Mouse (Mus musculus): ENCODE results near the gene Hemk1.

Hemk1 gene

DNA sequence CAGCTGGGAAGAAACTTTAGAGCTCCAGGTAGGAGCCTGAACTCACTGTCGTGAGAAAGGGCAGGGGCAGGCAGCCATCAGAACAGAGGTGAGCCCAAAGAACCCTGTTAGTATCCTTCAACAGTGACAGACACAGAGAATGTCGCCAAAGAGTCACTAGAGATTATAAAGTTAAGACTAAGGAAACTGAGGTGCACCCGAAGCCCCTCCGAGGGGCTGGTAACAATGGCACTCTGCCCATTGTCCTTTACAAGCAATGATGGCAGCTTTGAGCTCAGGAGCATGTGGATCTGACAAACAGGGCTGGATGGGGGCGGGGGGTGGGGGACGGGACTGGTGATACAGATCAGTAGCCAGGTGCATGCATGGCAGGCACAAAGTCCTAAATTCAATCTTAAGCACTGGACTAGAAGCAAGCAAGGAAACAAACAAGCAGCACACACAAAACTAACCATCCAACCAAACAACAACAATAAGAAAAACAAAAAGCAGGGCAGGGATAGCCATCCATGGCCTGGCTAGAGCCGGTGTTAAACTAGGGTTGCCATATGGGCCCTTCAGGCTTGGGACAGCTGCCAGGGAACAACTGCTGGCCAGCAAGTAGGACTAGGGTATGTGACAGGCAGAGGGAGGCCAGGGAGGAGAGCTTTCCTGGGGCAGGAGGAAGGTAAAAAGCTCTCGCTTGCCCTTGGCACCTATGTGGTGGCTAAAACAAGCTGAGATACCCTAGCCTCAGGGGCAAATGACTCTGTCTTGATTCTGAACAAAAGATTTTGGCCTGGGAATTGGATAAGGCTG, 5.2 kb upstream of the Hemk1 start:
- peak; percentile 85 for DNase-seq (ENCODE audit: low spot score)

DNA sequence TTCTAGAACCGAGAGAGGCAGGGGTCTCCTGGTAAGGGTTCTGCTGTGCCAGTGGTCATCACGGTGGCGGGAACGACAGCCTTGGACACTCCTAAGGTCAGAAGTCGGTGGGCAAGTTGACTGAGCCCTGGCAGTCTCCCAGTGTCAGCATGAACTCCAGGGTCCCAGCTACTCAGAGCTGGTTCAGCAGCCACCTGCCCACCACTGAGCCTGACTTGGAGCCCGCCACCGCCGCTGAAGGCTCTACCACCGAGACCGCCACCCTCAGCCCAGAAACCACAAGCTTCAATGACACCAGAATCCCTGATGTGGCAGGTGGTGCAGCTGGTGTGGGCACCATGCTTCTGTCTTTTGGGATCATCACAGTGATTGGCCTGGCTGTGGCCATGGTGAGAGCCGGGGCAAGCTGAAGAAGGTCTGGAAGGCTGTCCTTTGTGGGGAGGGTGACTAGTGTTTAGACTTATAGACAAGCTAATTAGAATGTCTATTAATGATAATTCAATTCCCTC, 4.1 kb upstream of the Hemk1 start:
- no peak for DNase-seq (ENCODE audit: low spot score)

- DNase-seq (ENCODE audit: low spot score): no peak
Observed at GRCm38 (mm10) chr9:107340911-107341645, 2.9 kb upstream of the Hemk1 start.

DNA sequence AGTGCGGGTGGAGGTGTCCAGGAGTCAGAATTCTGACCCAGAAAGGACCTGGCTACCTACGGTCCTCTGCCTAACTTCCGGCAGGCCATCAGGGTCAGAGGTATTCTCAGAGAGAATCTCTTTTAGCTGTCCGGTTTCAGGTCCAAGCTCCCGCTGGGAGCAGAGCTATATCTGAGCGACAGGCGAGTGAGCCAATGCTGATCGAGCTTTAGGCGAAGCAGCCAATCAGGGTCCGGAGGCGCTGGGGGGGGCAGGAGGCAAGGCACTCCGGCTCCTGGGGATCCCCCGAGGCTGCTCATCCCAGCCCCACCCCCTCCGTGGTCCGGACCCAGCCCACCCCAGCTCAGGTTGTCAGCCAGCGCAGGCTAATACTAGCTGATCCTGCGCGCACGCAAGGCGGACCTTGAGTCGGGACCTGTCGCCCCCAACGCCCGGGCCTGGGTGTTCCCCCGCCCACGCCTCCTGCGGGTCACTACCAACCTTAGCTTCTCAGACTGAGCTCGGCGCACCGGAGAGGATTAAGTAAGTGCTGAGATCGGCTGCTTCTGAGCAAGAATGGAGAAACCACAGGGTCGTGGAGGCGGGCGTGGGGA, 2.2 kb upstream of the Hemk1 start, which contains the start of gene 6430571L13Rik:
Gene 6430571L13Rik (plus strand): TSS at position 336 of the 593 bp plus-strand sequence.
- peak; percentile 89 for DNase-seq (ENCODE audit: low spot score)

- DNase-seq (ENCODE audit: low spot score): no peak
Observed at GRCm38 (mm10) chr9:107336386-107336785, 1.8 kb downstream of the Hemk1 start.

DNA sequence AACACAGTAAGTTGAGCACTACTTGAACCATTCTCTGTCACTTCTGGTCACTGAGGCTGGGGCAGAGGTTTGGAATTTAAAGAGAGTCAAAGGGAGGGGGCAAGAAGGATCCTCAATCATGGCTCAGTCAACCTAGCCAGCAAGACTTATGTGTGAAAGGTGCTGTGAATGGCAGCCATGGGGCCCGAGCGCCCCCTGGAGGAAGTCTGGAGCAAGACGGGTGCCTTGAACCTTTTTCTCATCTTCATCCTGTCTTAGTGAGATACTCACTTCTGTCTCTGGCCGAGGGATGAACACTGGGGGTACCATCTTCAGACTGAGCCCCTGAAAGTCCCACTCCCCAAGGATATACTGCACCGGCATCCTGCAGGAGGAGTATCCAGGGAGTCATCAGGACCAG, 2.2 kb downstream of the Hemk1 start:
- peak; percentile 78 for DNase-seq (ENCODE audit: low spot score)

GRCm38 (mm10) chr9:107335046-107335445, 3.1 kb downstream of the Hemk1 start:
- no peak for DNase-seq (ENCODE audit: low spot score)

DNA sequence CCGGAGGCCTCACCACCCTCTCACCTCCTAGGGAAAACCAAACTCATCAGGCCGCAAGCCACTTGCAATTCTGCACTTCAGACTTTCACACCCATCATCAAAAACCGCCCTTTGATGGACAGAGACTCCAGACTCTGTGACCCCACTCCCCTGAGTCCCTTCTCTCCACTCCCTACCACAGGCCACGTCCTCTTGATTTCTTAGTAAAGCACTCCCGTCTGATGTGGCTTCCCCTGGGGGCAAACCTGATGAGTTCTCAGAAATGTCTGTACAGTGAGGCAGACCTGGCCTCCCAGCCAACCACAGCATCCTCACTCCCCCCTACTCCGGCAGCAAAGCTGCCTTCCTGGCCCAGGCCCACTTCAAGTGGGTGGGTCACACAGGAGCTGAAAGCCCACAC, 3.8 kb downstream of the Hemk1 start:
- no peak for DNase-seq (ENCODE audit: low spot score)

DNA sequence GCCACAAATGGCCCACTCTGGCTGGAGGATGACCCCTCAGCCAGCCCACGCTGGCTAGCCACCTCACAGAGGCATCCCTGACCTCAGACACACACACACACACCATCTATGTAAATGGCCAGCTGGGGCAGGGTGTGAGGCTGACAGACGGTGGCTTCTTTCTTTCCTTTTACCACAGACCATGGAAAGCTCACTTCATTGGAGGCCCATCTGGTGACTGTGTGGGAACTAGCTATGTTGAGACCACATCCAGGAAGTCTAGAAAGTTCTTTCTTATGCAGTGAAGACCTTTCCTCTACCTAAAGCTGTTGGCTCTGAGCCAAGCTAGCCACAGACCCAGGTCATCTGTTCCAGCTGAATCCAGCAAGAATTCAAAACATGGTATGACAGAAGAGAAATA, 4.5 kb downstream of the Hemk1 start:
- DNase-seq (ENCODE audit: low spot score): peak; percentile 55

- DNase-seq (ENCODE audit: low spot score): no peak
Observed at GRCm38 (mm10) chr9:107330791-107331190, 7.4 kb downstream of the Hemk1 start.

DNA sequence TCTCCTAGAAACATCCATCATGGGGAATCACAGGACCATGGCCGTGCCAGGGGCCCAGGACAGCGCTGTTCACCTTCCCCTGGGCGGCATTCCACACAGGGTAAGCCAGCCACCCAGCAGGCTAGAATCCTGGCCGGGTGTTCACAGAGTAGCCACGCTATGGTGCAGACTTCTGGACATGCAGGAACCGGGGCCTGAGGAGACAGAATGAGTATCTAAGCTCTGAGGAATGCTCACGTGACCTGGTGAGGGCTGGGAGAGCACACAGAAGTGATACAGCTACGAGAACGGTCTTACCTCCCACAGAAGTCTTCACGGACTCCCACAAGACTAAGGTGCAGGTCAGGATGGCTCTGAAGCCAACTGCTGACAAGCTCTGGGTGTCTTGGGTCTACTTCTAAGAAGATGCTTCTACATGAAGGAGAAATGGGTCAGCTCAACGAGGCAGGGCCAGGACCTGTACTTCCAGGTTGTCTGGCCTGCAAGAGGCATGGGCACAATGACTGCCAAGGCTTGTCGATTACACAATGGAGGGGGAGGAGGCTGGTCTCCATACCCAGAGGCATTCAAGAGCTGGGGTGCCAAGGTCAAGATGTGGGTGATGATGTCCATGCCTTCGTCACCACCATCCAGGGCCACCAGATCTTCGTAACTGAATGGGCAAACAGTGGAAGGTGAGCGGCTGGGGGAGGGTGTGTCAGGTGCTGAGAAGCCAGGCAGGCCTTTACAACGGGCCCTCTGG, 10.1 kb downstream of the Hemk1 start:
- DNase-seq (ENCODE audit: low spot score): peak; percentile 13

DNA sequence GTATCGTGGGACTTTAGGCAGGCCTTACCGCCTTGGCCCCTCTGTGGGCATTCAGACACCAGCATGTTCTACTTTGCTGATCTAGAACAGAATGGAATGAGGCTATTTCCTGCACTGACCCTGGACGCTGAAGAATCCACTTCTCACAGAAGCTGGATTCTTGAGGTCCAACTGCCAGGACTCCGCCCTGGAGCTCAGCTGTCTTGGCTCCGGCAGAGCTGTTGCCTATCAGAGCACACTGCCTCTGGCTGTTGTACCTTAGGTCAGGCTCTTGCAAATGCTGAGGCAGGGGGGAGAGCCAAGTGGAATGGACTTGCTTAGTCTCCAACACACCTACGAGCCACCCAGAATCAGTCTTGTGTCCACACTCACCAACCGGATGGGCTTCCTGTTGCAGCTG, 12.2 kb downstream of the Hemk1 start:
- DNase-seq (ENCODE audit: low spot score): peak; percentile 59

- DNase-seq (ENCODE audit: low spot score): peak; percentile 54
Observed at GRCm38 (mm10) chr9:107324799-107325561, 13.2 kb downstream of the Hemk1 start.

GRCm38 (mm10) chr9:107323558-107323957, 14.6 kb downstream of the Hemk1 start:
- DNase-seq (ENCODE audit: low spot score): no peak

DNA sequence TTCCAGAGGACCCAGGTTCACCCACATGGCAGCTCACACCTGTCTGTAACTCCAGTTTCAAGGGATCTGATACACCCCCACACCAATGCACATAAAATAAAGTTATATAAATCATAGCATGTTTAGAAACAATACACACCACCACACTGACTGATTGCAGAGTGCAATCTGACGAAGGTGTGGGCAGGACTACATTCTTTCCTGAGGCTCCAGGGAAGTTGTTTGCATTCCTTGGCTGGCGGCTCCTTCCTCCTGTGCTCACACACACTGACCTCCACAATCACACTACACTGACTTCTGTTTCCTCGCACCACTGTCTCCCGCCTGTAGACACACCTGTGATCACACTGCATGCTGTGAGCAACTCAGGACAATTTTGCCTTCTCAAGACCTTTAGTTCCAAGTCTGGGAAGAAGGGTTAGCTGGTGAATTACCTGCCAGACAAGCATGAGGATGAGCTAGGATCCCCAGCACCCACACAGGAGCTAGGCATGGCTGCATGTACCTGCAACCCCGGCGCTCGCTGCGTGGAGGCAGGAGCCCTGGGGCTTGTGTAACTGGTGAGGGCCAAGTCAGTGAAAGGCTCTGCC, 15.6 kb downstream of the Hemk1 start:
- DNase-seq (ENCODE audit: low spot score): no peak

DNA sequence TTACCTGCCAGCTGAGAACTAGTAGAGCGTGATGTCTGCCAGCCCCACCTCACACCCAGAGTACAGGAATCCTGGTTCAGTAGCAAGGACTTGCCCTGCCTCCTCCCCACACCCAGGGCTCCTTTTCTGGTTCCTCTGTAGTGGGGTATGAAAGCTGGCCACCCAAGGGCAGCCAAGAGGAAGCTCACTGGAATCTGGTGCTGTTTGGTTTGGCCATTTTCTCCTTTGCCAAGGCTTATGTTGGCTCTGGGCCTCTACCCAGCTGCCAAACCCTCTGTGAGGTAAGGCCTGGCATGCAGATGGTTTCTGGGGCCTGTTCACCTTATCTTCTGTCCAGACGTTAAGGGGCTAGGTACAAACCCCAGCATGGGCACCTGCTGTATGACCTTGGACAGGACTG, 22.4 kb downstream of the Hemk1 start:
- DNase-seq (ENCODE audit: low spot score): no peak

DNA sequence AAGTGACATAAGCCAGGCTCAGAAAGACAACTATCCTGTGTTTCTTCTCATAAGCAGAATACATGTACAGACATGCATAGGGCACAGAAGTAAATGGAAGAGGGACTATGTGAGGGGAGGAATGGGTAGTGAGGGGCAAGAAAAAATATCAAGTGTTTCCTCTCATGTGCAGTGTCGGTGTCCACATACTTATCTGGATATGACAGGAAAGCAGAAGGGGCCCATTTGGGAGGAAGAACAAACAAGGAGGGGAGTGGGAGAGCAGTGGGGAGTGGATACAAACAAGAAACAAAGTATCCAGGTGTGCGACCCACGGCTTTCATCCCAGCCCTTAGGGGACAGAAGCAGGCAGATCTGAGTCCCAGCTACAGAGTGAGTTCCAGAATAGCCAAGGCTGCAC, 24.2 kb downstream of the Hemk1 start:
- DNase-seq (ENCODE audit: low spot score): no peak

GRCm38 (mm10) chr9:107312811-107313584, 25.2 kb downstream of the Hemk1 start:
- DNase-seq (ENCODE audit: low spot score): no peak

- DNase-seq (ENCODE audit: low spot score): no peak
Observed at GRCm38 (mm10) chr9:107309600-107309999, 28.6 kb downstream of the Hemk1 start.

DNA sequence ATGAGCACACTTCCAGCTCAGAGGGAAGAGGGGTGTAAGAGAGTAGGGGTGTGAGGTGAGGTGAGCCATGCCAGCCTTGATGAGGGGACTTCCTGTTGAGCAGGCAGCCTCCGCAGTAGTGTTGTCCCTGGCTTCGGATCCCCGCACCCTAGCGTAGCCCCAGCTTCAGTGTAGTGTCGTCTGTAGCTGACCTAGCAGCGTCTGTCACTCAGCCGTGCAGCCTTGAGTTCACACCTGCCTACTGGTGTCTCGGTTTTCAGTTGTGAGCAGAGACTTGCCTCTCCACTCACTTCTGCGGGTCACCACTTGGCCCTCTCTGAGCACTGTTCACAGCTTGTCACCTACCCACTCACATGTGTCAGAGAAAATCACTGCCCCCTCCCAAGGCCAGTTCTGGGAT, 29.0 kb downstream of the Hemk1 start:
- no peak for DNase-seq (ENCODE audit: low spot score)

Measured in adipocyte (in vitro differentiated cells).